Mouse (Mus musculus) hindbrain, embryonic 14.5 days (tissue): ENCODE measurements around the gene Cacng1. TPM values are rescaled to one million over a fixed set of nuclear protein-coding genes. Genes with fewer than 3 reads are reported as not detected.

Source experiments
- ATAC-seq: fragments of 200-750 bp; cut with Nextera tagmentation; 2 replicates; pipeline ENCODE4 v1.8.0; 2017; ENCODE audit warnings: moderate number of reproducible peaks, mild to moderate bottlenecking, moderate TSS enrichment, moderate library complexity; ENCODE audit not compliant: low FRiP score
- DNase-seq: peaks from one replicate; pipeline ENCODE4 v3.0.0-alpha.2; 2015; ENCODE audit warnings: low spot score
- H3K27ac ChIP-seq: fragments of 300-500 bp; sonication (generic); 2 replicates; pipeline ENCODE4 v1.5.1; 2014; ENCODE audit warnings: mild to moderate bottlenecking, moderate library complexity
- H3K27me3 ChIP-seq: fragments of 300-500 bp; sonication (generic); 2 replicates; pipeline ENCODE4 v1.6.1; 2014; ENCODE audit warnings: mild to moderate bottlenecking, low read length, mixed read lengths; ENCODE audit not compliant: control insufficient read depth, insufficient read depth
- H3K36me3 ChIP-seq: fragments of 300-500 bp; sonication (generic); replicated peaks from 2 replicates; pipeline ENCODE4 v1.6.1; 2014; ENCODE audit not compliant: control insufficient read depth, insufficient read depth
- H3K4me1 ChIP-seq: fragments of 300-500 bp; sonication (generic); replicated peaks from 2 replicates; pipeline ENCODE4 v1.6.1; 2014; ENCODE audit warnings: antibody characterized with exemption, low read length, mixed read lengths; ENCODE audit not compliant: control insufficient read depth, insufficient read depth
- H3K4me2 ChIP-seq: fragments of 300-500 bp; sonication (generic); replicated peaks from 2 replicates; pipeline ENCODE4 v1.6.1; 2014; ENCODE audit warnings: mild to moderate bottlenecking, moderate library complexity
- H3K4me3 ChIP-seq: fragments of 300-500 bp; sonication (generic); replicated peaks from 2 replicates; pipeline ENCODE4 v1.5.1; 2014; ENCODE audit warnings: mild to moderate bottlenecking, low read length
- H3K9ac ChIP-seq: fragments of 300-500 bp; sonication (generic); 2 replicates; pipeline ENCODE4 v1.6.1; 2014
- H3K9me3 ChIP-seq: fragments of 300-500 bp; sonication (generic); 2 replicates; pipeline ENCODE4 v1.6.1; 2016; ENCODE audit warnings: low read length; ENCODE audit not compliant: control insufficient read depth
- WGBS: fragments of 180-500 bp; shearing (Covaris S2); extraction: QIAGEN DNeasy Blood & Tissue Kit; methylation state at CpG from one replicate; pipeline ENCODE4 v1.1.7; 2014; 5-methylcytosine and 5-hydroxymethylcytosine counted together
- polyA plus RNA-seq: library from polyadenylated mRNA; unstranded; fragments of >200 nt; fragmentation: Nextera tagmentation; extraction: Ambion mirVana; gene quantifications from 2 replicates; pipeline ENCODE4 v1.2.1, GENCODE M21; 2014

Cacng1 gene
- polyA plus RNA-seq, 1 experiment from 2014 or later: 0.52 TPM

- Histone ChIP-seq H3K36me3 (peaks cover 50% of the 10 kb centered on the region), H3K9ac (no peak overlapping the region), H3K27ac (no peak overlapping the region), H3K9me3 (no peaks in the 10 kb centered on the region), H3K4me3 (no peak overlapping the region), H3K4me2 (no peak overlapping the region), H3K4me1 (peaks cover 16% of the 10 kb centered on the region), H3K27me3 (no peaks in the 10 kb centered on the region)
- DNase-seq (no peak), ATAC-seq (no peak)
- WGBS: 87% methylated on average over 5 of the region's 5 CpGs
Observed at GRCm38 (mm10) chr11:107674006-107674405, 42.3 kb downstream of the Cacng1 start.

- Histone ChIP-seq H3K4me3 (no peak overlapping the region), H3K27me3 (no peaks in the 10 kb centered on the region), H3K27ac (no peak overlapping the region), H3K9ac (no peak overlapping the region), H3K4me2 (no peak overlapping the region), H3K9me3 (no peaks in the 10 kb centered on the region), H3K4me1 (no peaks in the 10 kb centered on the region), H3K36me3 (peaks cover 81% of the 10 kb centered on the region)
- 91% methylated on average over 4 of the region's 4 CpGs for WGBS
- DNase-seq (no peak), ATAC-seq (no peak)
Observed at GRCm38 (mm10) chr11:107668977-107669376, 47.3 kb downstream of the Cacng1 start.

- WGBS: 92% methylated on average over 6 of the region's 6 CpGs
- no peaks in the 10 kb centered on the region for H3K4me1 ChIP-seq
- H3K27ac ChIP-seq: no peak overlapping the region
- peaks cover 80% of the 10 kb centered on the region for H3K36me3 ChIP-seq
- no peak overlapping the region for H3K9ac ChIP-seq
- H3K4me2 ChIP-seq: no peak overlapping the region
- no peaks in the 10 kb centered on the region for H3K9me3 ChIP-seq
- H3K4me3 ChIP-seq: no peak overlapping the region
- DNase-seq (no peak), ATAC-seq (no peak)
- no peaks in the 10 kb centered on the region for H3K27me3 ChIP-seq
Observed at GRCm38 (mm10) chr11:107668223-107668622, 48.1 kb downstream of the Cacng1 start.

GRCm38 (mm10) chr11:107667542-107667941 is 48.8 kb downstream of the Cacng1 start:
- H3K36me3 ChIP-seq: peaks cover 80% of the 10 kb centered on the region
- H3K27me3 ChIP-seq: no peaks in the 10 kb centered on the region
- WGBS: 97% methylated on average over 2 of the region's 2 CpGs
- no peak for ATAC-seq
- no peak overlapping the region for H3K4me3 ChIP-seq
- no peak overlapping the region for H3K9ac ChIP-seq
- no peak overlapping the region for H3K4me2 ChIP-seq
- no peak for DNase-seq
- no peaks in the 10 kb centered on the region for H3K9me3 ChIP-seq
- H3K4me1 ChIP-seq: no peaks in the 10 kb centered on the region
- no peak overlapping the region for H3K27ac ChIP-seq

GRCm38 (mm10) chr11:107662666-107663065 is 53.7 kb downstream of the Cacng1 start:
- Histone ChIP-seq H3K27ac (no peak overlapping the region), H3K9me3 (no peaks in the 10 kb centered on the region), H3K4me1 (no peaks in the 10 kb centered on the region), H3K27me3 (no peaks in the 10 kb centered on the region), H3K36me3 (peaks cover 75% of the 10 kb centered on the region), H3K4me3 (no peak overlapping the region), H3K9ac (no peak overlapping the region), H3K4me2 (no peak overlapping the region)
- no peak for DNase-seq
- ATAC-seq: no peak
- 77% methylated on average over 5 of the region's 5 CpGs for WGBS

- Histone ChIP-seq H3K9ac (no peak overlapping the region), H3K36me3 (peaks cover 66% of the 10 kb centered on the region), H3K9me3 (no peaks in the 10 kb centered on the region), H3K4me3 (no peak overlapping the region), H3K27me3 (no peaks in the 10 kb centered on the region), H3K4me2 (no peak overlapping the region), H3K4me1 (no peaks in the 10 kb centered on the region), H3K27ac (no peak overlapping the region)
- 93% methylated on average over 4 of the region's 4 CpGs for WGBS
- ATAC-seq (no peak), DNase-seq (no peak)
Observed at GRCm38 (mm10) chr11:107660452-107660851, 55.9 kb downstream of the Cacng1 start.

- H3K9me3 ChIP-seq: no peaks in the 10 kb centered on the region
- H3K27me3 ChIP-seq: no peaks in the 10 kb centered on the region
- no peak overlapping the region for H3K9ac ChIP-seq
- no peak overlapping the region for H3K4me2 ChIP-seq
- no peak for ATAC-seq
- 73% methylated on average over 5 of the region's 5 CpGs for WGBS
- H3K4me1 ChIP-seq: 0 out of 2 replicates have a peak, but pooled peaks cover 1% of the 10 kb centered on the region
- H3K27ac ChIP-seq: no peak overlapping the region
- H3K4me3 ChIP-seq: no peak overlapping the region
- no peak for DNase-seq
- H3K36me3 ChIP-seq: peaks cover 52% of the 10 kb centered on the region
Observed at GRCm38 (mm10) chr11:107657117-107657516, 59.2 kb downstream of the Cacng1 start.

GRCm38 (mm10) chr11:107655538-107655937 is 60.8 kb downstream of the Cacng1 start:
- no peak overlapping the region for H3K9ac ChIP-seq
- H3K27ac ChIP-seq: no peak overlapping the region
- ATAC-seq: no peak
- H3K4me1 ChIP-seq: 0 out of 2 replicates have a peak, but pooled peaks cover 3% of the 10 kb centered on the region
- no peak overlapping the region for H3K4me2 ChIP-seq
- H3K9me3 ChIP-seq: no peaks in the 10 kb centered on the region
- peaks cover 40% of the 10 kb centered on the region for H3K36me3 ChIP-seq
- H3K27me3 ChIP-seq: no peaks in the 10 kb centered on the region
- H3K4me3 ChIP-seq: no peak overlapping the region
- WGBS: 84% methylated on average over 4 of the region's 4 CpGs
- DNase-seq: no peak
